Mouse (Mus musculus) NIH3T3 (cell line): ENCODE data around the gene Gmfg.

Experiments used
- DNase-seq: peaks from one replicate; pipeline ENCODE4 v3.0.0-alpha.2; 2012; ENCODE audit warnings: low read depth

Gene Gmfg

DNA sequence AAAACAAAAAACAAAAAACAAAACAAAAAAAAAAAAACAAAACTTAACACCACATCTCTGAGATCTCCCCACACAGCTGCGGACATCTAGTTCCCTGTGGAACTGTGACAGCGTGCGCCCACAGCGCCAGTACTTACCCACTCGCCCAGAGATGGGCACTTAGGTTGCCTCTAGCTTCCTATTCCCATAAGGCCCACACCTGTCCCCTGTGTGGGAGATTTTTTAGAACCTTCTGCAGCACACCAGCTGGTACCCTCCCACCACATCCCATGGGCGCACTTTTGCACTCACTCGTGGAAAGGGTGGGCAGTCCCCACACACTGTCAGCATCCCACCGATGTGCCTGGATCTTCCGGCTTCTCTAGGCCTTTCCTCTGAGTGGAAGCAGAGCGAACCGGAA is 45.6 kb downstream of the Gmfg start:
- no peak for DNase-seq

DNA sequence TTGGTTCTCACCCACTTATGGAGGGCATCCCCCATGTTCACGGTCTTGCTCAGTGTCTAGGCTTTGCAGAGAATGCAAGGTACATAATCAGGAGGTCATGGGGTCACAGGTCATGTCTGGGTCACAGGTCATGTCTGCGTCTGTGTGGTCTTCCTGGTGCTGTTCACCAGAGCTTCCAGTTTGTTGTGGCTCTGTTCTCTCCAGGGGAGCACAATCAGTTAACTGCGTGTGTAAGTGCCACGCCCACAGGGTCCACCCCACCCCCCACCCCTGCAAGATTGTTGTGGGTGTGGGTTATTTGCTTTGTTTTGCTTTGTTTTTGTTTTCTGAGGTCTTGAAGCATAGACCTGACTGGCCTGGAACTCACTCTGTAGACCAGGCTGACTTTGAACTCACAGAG is 46.9 kb downstream of the Gmfg start:
- DNase-seq: no peak

DNA sequence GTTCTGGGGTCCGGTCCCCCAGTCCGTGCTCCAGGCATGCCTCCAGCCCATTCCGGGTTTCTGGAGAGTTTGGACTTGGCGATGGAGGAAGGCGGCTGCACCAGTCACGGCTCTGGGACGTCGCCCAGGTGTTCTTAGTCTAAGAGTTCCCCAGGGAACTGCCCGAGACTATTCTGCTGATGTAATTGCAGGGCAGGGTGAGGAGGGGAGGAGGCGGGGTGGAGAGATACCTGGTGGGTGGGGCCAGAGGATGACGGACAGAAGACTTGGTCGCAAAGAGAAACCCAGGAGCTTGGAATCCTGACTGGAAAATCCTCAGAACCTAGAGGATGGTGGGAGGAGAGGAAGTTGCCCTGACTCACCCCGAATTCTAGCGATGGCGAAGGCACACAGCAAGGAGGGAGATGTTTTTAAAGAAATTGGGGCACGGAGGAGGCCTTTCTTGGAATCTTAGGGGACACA is 50.8 kb downstream of the Gmfg start:
- DNase-seq: peak; percentile 72

DNA sequence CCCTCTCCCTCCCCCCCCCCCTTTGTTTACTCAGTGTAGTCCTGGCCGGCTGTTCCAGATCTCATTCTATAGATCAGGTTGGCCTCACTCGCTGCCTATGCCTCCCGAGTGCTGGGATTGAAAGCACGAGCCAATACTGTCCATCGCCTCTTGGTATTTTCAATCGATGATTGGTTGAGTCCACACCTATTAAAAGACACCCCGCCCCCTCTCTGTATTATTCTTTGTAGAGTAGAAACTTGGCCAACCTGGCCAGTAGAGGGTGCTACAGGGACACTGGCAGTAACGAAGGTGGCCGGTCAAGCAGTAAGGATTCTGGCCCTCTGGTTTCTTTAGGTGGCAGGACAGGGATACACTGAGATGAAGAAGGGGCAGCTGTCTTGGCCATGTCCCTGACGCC is 53.2 kb downstream of the Gmfg start:
- DNase-seq: peak; percentile 46

- DNase-seq: no peak
These were observed 53.7 kb downstream of the Gmfg start for GRCm38 (mm10) chr7:28490903-28491302.

DNA sequence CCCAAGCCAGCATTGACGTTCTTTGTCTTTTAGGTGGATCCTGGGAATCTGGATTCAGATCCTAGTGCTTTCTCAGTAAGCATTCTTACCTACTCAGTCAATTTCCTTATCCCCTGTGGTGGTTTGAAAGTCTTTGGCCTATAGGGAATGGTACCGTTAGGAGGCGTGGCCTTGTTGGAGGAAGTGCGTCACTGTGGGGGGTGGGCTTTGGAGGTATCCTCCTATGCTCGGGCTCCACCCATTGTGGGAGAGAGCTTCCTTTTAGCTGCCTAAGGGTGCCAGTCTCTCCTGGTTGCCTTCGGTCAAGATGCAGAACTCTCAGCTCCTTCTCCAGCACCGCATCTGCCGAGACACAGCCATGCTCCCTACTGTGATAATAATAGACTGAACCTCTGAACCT is 55.1 kb downstream of the Gmfg start:
- no peak for DNase-seq

GRCm38 (mm10) chr7:28495426-28495825 is 58.2 kb downstream of the Gmfg start:
- no peak for DNase-seq
